Mouse (Mus musculus): Measurements from ENCODE around the gene Htt. TPM values are rescaled to one million over a fixed set of nuclear protein-coding genes. Genes with fewer than 3 reads are reported as not detected.
"Not testable (repeated sequence)": the region's sequence is repeated elsewhere in the genome, so short reads cannot be mapped to it uniquely, and the experiment has no call there.

Gene Htt
- 8.3 and 12.8 TPM in 2 replicates for polyA plus RNA-seq (2012; rRNA removed)

- DNase-seq (ENCODE audit: low read depth, low spot score), result peak; percentile 74
- under 1% methylated on average over 35 of the region's 35 CpGs for WGBS
Observed at GRCm38 (mm10) chr5:34761509-34761908, at the start of gene Htt. Gene Htt, plus strand, starts transcription at chr5:34761740.

- 41% methylated on average over 3 of the region's 3 CpGs for WGBS
- not testable (repeated sequence) for DNase-seq (ENCODE audit: low read depth, low spot score)
Observed at GRCm38 (mm10) chr5:34714371-34714770, 47.2 kb upstream of the Htt start.

- WGBS, result 74% methylated on average over 5 of the region's 5 CpGs
- DNase-seq (ENCODE audit: low read depth, low spot score), result no peak
Observed at GRCm38 (mm10) chr5:34714816-34715215, 46.7 kb upstream of the Htt start.

GRCm38 (mm10) chr5:34729141-34729540 lies 32.4 kb upstream of the Htt start:
- DNase-seq (ENCODE audit: low read depth, low spot score), result no peak

GRCm38 (mm10) chr5:34730255-34730654 lies 31.3 kb upstream of the Htt start:
- 48% methylated on average over 1 of the region's 1 CpGs for WGBS
- no peak for DNase-seq (ENCODE audit: low read depth, low spot score)

GRCm38 (mm10) chr5:34751477-34751876 lies 10.1 kb upstream of the Htt start:
- no peak for DNase-seq (ENCODE audit: low read depth, low spot score)
- WGBS, result 60% methylated on average over 3 of the region's 3 CpGs

- WGBS, result 69% methylated on average over 1 of the region's 1 CpGs
- no peak for DNase-seq (ENCODE audit: low read depth, low spot score)
Observed at GRCm38 (mm10) chr5:34758762-34759161, 2.8 kb upstream of the Htt start.

GRCm38 (mm10) chr5:34760850-34761508 lies 561 bp upstream of the Htt start:
- DNase-seq (ENCODE audit: low read depth, low spot score), result no peak
- whole genome bisulfite sequencing, result 2% methylated on average over 19 of the region's 19 CpGs

- WGBS, result 1% methylated on average over 53 of the region's 54 CpGs
- DNase-seq (ENCODE audit: low read depth, low spot score), result peak; percentile 8
Observed at GRCm38 (mm10) chr5:34761934-34762611, 533 bp downstream of the Htt start.

GRCm38 (mm10) chr5:34771818-34772217 lies 10.3 kb downstream of the Htt start:
- no peak for DNase-seq (ENCODE audit: low read depth, low spot score)
- WGBS, result 83% methylated on average over 3 of the region's 3 CpGs

- WGBS, result 81% methylated on average over 4 of the region's 4 CpGs
Observed at GRCm38 (mm10) chr5:34772696-34773245, 11.2 kb downstream of the Htt start.

GRCm38 (mm10) chr5:34773392-34773791 lies 11.9 kb downstream of the Htt start:
- WGBS, result 90% methylated on average over 2 of the region's 2 CpGs

More at GRCm38 (mm10) chr5:34772696-34773245, 11.2 kb downstream of the Htt start:
- no peak for DNase-seq (ENCODE audit: low read depth, low spot score)

GRCm38 (mm10) chr5:34785027-34785426 lies 23.5 kb downstream of the Htt start:
- WGBS, result 83% methylated on average over 3 of the region's 3 CpGs
- no peak for DNase-seq (ENCODE audit: low read depth, low spot score)

More at GRCm38 (mm10) chr5:34773392-34773791, 11.9 kb downstream of the Htt start:
- no peak for DNase-seq (ENCODE audit: low read depth, low spot score)

GRCm38 (mm10) chr5:34791141-34791540 lies 29.6 kb downstream of the Htt start:
- 86% methylated on average over 2 of the region's 2 CpGs for WGBS
- no peak for DNase-seq (ENCODE audit: low read depth, low spot score)

GRCm38 (mm10) chr5:34800292-34800953 lies 38.9 kb downstream of the Htt start:
- no peak for DNase-seq (ENCODE audit: low read depth, low spot score)
- over 99% methylated on average over 5 of the region's 5 CpGs for WGBS

- 97% methylated on average over 1 of the region's 1 CpGs for WGBS
- DNase-seq (ENCODE audit: low read depth, low spot score), result no peak
Observed at GRCm38 (mm10) chr5:34806038-34806437, 44.5 kb downstream of the Htt start.

GRCm38 (mm10) chr5:34822431-34823149 lies 61.0 kb downstream of the Htt start:
- 90% methylated on average over 3 of the region's 3 CpGs for WGBS
- no peak for DNase-seq (ENCODE audit: low read depth, low spot score)

- no peak for DNase-seq (ENCODE audit: low read depth, low spot score)
- 99% methylated on average over 3 of the region's 3 CpGs for WGBS
Observed at GRCm38 (mm10) chr5:34854079-34854478, 92.5 kb downstream of the Htt start.

- no peak for DNase-seq (ENCODE audit: low read depth, low spot score)
- WGBS, result 90% methylated on average over 5 of the region's 5 CpGs
Observed at GRCm38 (mm10) chr5:34865367-34865766, 103.8 kb downstream of the Htt start.

GRCm38 (mm10) chr5:34880307-34880706 lies 118.8 kb downstream of the Htt start:
- WGBS, result 96% methylated on average over 3 of the region's 3 CpGs
- not testable (repeated sequence) for DNase-seq (ENCODE audit: low read depth, low spot score)
